Mouse (Mus musculus) frontal cortex, postnatal 25 days (tissue): ENCODE data around the gene Ccdc114.
"Not testable (repeated sequence)": the region's sequence is repeated elsewhere in the genome, so short reads cannot be mapped to it uniquely, and the experiment has no call there.

Experiments
- DNase-seq, 2 experiments: peaks; one replicate each; pipeline ENCODE4 v3.0.0; 2022; ENCODE audit warnings: low spot score in 2 of 2

Ccdc114 gene

GRCm38 (mm10) chr7:45923762-45924428 lies at the start of gene Ccdc114:
Gene Ccdc114 (plus strand): TSS chr7:45924072.
- DNase-seq = no peak

GRCm38 (mm10) chr7:45876895-45877294 lies 47.0 kb upstream of the Ccdc114 start:
- no peak for DNase-seq

- not testable (repeated sequence) for DNase-seq
These were observed 45.6 kb upstream of the Ccdc114 start, which contains the start of gene Grin2d for GRCm38 (mm10) chr7:45878278-45878677. Gene Grin2d (minus strand): TSS chr7:45878378.

GRCm38 (mm10) chr7:45880531-45880930 lies 43.3 kb upstream of the Ccdc114 start:
- DNase-seq = no peak

- DNase-seq = no peak
These were observed 42.9 kb upstream of the Ccdc114 start for GRCm38 (mm10) chr7:45881011-45881410.

GRCm38 (mm10) chr7:45887246-45887645 lies 36.6 kb upstream of the Ccdc114 start:
- no peak for DNase-seq

GRCm38 (mm10) chr7:45892651-45893050 lies 31.2 kb upstream of the Ccdc114 start:
- no peak for DNase-seq

GRCm38 (mm10) chr7:45895931-45896516 lies 27.8 kb upstream of the Ccdc114 start:
- no peak for DNase-seq

- DNase-seq = peak; percentile 88 to 94
These were observed 27.2 kb upstream of the Ccdc114 start, which contains the start of the genes Syngr4 and Tmem143 for GRCm38 (mm10) chr7:45896517-45897257. Gene Syngr4 (minus strand): TSS chr7:45896714. Gene Tmem143 (plus strand): TSS chr7:45896941.

GRCm38 (mm10) chr7:45897258-45897757 lies 26.6 kb upstream of the Ccdc114 start:
- peak in 1 of 2 experiments; percentile 31 for DNase-seq

GRCm38 (mm10) chr7:45898125-45898524 lies 25.7 kb upstream of the Ccdc114 start:
- not testable (repeated sequence) for DNase-seq

GRCm38 (mm10) chr7:45901562-45901961 lies 22.3 kb upstream of the Ccdc114 start:
- no peak for DNase-seq

GRCm38 (mm10) chr7:45902481-45903002 lies 21.3 kb upstream of the Ccdc114 start:
- no peak for DNase-seq

- DNase-seq = no peak
These were observed 17.2 kb upstream of the Ccdc114 start for GRCm38 (mm10) chr7:45906622-45907021.

- no peak for DNase-seq
These were observed 15.5 kb upstream of the Ccdc114 start for GRCm38 (mm10) chr7:45908384-45908783.

- DNase-seq = no peak
These were observed 14.7 kb upstream of the Ccdc114 start for GRCm38 (mm10) chr7:45909145-45909544.

- DNase-seq = no peak
These were observed 9.8 kb upstream of the Ccdc114 start for GRCm38 (mm10) chr7:45914067-45914466.

GRCm38 (mm10) chr7:45915011-45915410 lies 8.9 kb upstream of the Ccdc114 start:
- no peak for DNase-seq

GRCm38 (mm10) chr7:45916056-45917003 lies 7.5 kb upstream of the Ccdc114 start:
- peak in 1 of 2 experiments; percentile 50 for DNase-seq

- DNase-seq = no peak
These were observed 6.7 kb upstream of the Ccdc114 start for GRCm38 (mm10) chr7:45917004-45917704.
